Mouse (Mus musculus) erythroblast, embryonic 14.5 days (primary cell): ENCODE data around the gene Tnfaip8l3. TPM values are rescaled to one million over a fixed set of nuclear protein-coding genes. Genes with fewer than 3 reads are reported as not detected.

Experiments used
- H3K27me3 ChIP-seq: 2 replicates; pipeline ENCODE4 v1.6.1; 2012; ENCODE audit warnings: inconsistent platforms; ENCODE audit not compliant: control insufficient read depth
- H3K36me3 ChIP-seq: 2 replicates; pipeline ENCODE4 v1.6.1; 2012; ENCODE audit warnings: mild to moderate bottlenecking, inconsistent platforms; ENCODE audit not compliant: control insufficient read depth
- H3K4me1 ChIP-seq: 2 replicates; pipeline ENCODE4 v1.6.1; 2012; ENCODE audit warnings: inconsistent platforms; ENCODE audit not compliant: control insufficient read depth
- H3K4me3 ChIP-seq: replicated peaks from 2 replicates; pipeline ENCODE3; 2012; ENCODE audit warnings: moderate library complexity, mild to moderate bottlenecking, inconsistent platforms
- H3K9me3 ChIP-seq: 2 replicates; pipeline ENCODE4 v1.6.1; 2012; ENCODE audit warnings: low read length, inconsistent platforms, mixed read lengths; ENCODE audit not compliant: control insufficient read depth
- GATA1 ChIP-seq: IDR thresholded peaks from 2 replicates; pipeline ENCODE4 v1.6.1; 2012; ENCODE audit warnings: low read length, inconsistent platforms, mixed read lengths
- TAL1 ChIP-seq: IDR thresholded peaks from 3 replicates; pipeline ENCODE4 v1.6.1; 2012; ENCODE audit warnings: low read length, inconsistent platforms, mixed read lengths
- polyA plus RNA-seq: library from polyadenylated mRNA; stranded (reverse); fragments of >175 nt; gene quantifications from 2 replicates; pipeline ENCODE4 v1.2.3, GENCODE M21; 2012

The Tnfaip8l3 gene
- not detected in 2 replicates for polyA plus RNA-seq

DNA sequence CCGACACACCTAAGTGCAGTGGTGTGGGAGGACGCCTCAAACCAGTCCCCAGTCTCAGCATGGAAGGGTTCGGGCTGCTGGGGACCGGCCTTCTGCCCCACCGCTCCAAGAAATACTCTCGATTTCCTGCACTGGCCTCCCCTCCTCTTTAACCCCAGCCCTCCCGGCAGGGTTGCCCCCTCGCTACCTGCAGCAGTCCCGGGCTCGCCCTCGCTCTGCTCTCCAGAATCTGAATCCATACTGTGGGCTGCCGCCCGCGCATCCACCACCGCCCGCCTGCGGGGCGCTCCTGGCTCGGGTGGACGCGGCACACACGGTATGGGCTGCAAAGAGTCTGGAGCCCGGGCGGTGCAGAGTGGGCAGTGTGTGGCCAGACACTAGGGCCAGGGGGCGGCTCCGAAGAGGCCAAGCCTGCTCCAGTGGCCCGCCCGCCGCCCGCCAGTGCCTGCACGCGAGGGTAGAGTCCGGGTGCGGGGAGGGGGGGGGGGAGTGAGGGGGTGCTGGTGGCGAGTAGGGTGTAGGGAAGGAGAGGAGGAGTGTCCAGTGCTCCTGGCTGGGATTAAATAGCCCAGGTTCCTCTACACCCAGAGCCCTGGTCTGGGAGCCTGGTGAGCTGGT lies at the start of gene Tnfaip8l3:
TSS of gene Tnfaip8l3 (minus strand) at position 357 of the 618 bp plus-strand sequence.
- TF ChIP-seq GATA1 (no peak), TAL1 (no peak)
- H3K4me3 ChIP-seq: peak within 1 kb of the TSS; percentile 33
- H3K27me3 ChIP-seq: peaks cover 27% of the 10 kb centered on the region
- no peaks in the 10 kb centered on the region for H3K36me3 ChIP-seq
- no peaks in the 10 kb centered on the region for H3K4me1 ChIP-seq
- H3K9me3 ChIP-seq: no peaks in the 10 kb centered on the region

- H3K4me3 ChIP-seq: no peak overlapping the region
- H3K36me3 ChIP-seq: no peaks in the 10 kb centered on the region
- no peaks in the 10 kb centered on the region for H3K9me3 ChIP-seq
- no peaks in the 10 kb centered on the region for H3K4me1 ChIP-seq
- no peaks in the 10 kb centered on the region for H3K27me3 ChIP-seq
- TF ChIP-seq GATA1: no peak
- TF ChIP-seq TAL1: no peak
These were observed 44.5 kb upstream of the Tnfaip8l3 start for GRCm38 (mm10) chr9:54112726-54113125.

GRCm38 (mm10) chr9:54098636-54099035 lies 30.4 kb upstream of the Tnfaip8l3 start:
- Histone ChIP-seq H3K9me3 (no peaks in the 10 kb centered on the region), H3K36me3 (no peaks in the 10 kb centered on the region), H3K4me1 (no peaks in the 10 kb centered on the region), H3K27me3 (no peaks in the 10 kb centered on the region), H3K4me3 (no peak overlapping the region)
- TF ChIP-seq GATA1: no peak
- no peak for TF ChIP-seq TAL1

DNA sequence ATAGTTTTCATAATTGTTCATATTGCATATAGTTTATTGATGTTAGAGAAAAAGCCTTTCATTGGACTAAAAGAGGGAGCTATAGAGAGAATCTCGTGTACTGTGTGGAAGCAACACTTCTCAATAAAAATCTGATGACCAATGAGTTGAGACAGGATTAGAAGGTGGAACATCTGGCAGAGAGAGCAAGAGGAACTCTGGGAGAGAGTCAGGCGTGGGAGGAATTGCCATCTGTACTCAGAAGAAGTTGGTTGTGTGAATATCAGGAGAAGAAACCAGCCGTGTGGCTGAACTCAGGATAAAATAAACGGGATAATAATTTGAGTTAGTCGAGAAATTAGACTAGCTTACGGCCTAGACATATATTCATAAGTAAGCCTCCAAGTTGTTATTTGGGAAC lies 28.9 kb upstream of the Tnfaip8l3 start:
- no peaks in the 10 kb centered on the region for H3K36me3 ChIP-seq
- no peaks in the 10 kb centered on the region for H3K9me3 ChIP-seq
- no peak overlapping the region for H3K4me3 ChIP-seq
- TF ChIP-seq GATA1 (no peak), TAL1 (no peak)
- H3K27me3 ChIP-seq: no peaks in the 10 kb centered on the region
- no peaks in the 10 kb centered on the region for H3K4me1 ChIP-seq

GRCm38 (mm10) chr9:54084245-54084644 lies 16.1 kb upstream of the Tnfaip8l3 start:
- TF ChIP-seq TAL1 (no peak), GATA1 (no peak)
- Histone ChIP-seq H3K36me3 (no peaks in the 10 kb centered on the region), H3K27me3 (no peaks in the 10 kb centered on the region), H3K4me1 (no peaks in the 10 kb centered on the region), H3K9me3 (no peaks in the 10 kb centered on the region), H3K4me3 (no peak overlapping the region)

DNA sequence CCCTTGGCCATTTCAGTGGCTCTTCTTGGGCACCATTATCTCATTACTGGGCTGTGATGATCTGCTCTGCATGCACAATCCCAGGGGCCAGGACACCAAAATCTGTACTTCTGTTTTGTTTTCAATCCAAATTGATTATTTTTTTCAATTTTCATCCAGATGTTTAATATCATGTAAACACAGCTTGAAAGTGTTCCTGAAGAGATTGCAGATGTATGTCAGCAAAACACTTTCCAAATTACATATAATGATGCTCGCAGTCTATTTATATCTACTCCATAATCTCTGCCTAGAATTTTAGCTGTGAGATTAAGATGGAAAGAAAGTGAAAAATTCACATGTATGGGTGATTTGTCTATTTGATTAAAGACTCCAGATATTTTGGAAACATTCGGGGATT lies 9.6 kb upstream of the Tnfaip8l3 start:
- TF ChIP-seq GATA1 (no peak), TAL1 (no peak)
- H3K36me3 ChIP-seq: no peaks in the 10 kb centered on the region
- no peak overlapping the region for H3K4me3 ChIP-seq
- H3K4me1 ChIP-seq: no peaks in the 10 kb centered on the region
- H3K9me3 ChIP-seq: no peaks in the 10 kb centered on the region
- no peaks in the 10 kb centered on the region for H3K27me3 ChIP-seq

DNA sequence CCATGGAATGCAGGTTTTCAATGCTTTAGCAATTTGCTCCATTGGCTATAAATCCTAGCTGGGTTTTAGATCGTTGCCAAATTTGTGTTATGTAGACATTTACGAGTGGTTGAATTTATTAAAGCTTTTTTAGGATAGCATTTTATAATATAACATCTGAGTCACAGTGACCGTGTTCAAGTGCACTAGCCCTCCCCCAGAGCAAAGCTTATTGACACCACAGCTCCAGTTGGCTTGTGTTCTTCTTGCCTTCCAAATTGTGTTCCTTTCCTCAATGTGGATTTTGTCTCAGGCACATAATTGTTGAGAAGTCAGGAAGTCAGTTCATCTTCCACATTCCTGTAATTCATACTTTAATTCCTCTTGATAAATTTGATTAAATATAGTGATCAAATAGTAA lies 6.7 kb upstream of the Tnfaip8l3 start:
- TF ChIP-seq TAL1: no peak
- no peak for TF ChIP-seq GATA1
- no peak overlapping the region for H3K4me3 ChIP-seq
- H3K27me3 ChIP-seq: no peaks in the 10 kb centered on the region
- H3K4me1 ChIP-seq: no peaks in the 10 kb centered on the region
- H3K9me3 ChIP-seq: no peaks in the 10 kb centered on the region
- H3K36me3 ChIP-seq: no peaks in the 10 kb centered on the region

- H3K36me3 ChIP-seq: no peaks in the 10 kb centered on the region
- no peaks in the 10 kb centered on the region for H3K4me1 ChIP-seq
- TF ChIP-seq GATA1 (no peak), TAL1 (no peak)
- H3K9me3 ChIP-seq: no peaks in the 10 kb centered on the region
- H3K27me3 ChIP-seq: peaks cover 5% of the 10 kb centered on the region
- H3K4me3 ChIP-seq: no peak overlapping the region
These were observed 5.5 kb upstream of the Tnfaip8l3 start for GRCm38 (mm10) chr9:54073688-54074087.

DNA sequence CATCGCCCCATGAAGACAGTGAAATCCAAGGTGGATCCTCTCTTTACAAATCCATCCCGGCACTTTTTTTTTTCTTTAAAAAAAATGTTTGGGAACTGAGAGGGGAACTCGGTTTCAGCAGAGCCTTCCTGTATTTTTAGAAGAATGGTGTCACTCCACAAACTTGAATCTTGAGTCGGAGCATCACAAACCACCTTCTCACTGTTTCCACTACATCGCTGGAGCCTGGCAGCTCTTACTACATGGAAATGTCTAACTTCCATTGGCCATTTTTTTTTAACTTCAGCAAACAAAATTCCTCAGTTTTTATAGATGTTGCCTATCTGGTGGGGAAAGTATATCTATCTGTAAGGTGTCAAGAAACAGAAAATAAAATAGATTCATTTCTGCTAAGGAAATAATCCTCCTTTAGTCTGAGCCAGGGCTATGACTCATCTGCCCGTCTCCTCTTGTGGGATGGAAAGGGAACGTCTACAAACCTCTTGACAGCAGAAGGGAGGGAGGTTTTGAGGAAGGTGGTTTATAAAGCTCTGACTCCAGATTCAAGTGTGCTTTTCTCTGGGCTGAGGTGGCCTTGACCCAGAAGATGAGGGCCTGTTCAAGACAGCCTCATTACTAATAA lies 3.4 kb upstream of the Tnfaip8l3 start:
- no peak overlapping the region for H3K4me3 ChIP-seq
- H3K36me3 ChIP-seq: no peaks in the 10 kb centered on the region
- no peaks in the 10 kb centered on the region for H3K9me3 ChIP-seq
- peaks cover 24% of the 10 kb centered on the region for H3K27me3 ChIP-seq
- TF ChIP-seq GATA1 (no peak), TAL1 (no peak)
- no peaks in the 10 kb centered on the region for H3K4me1 ChIP-seq
